Mouse (Mus musculus): Measurements from ENCODE around the gene Popdc3. TPM values are rescaled to one million over a fixed set of nuclear protein-coding genes. Genes with fewer than 3 reads are reported as not detected.

The Popdc3 gene
- polyA plus RNA-seq, 1 experiment = not detected

DNA sequence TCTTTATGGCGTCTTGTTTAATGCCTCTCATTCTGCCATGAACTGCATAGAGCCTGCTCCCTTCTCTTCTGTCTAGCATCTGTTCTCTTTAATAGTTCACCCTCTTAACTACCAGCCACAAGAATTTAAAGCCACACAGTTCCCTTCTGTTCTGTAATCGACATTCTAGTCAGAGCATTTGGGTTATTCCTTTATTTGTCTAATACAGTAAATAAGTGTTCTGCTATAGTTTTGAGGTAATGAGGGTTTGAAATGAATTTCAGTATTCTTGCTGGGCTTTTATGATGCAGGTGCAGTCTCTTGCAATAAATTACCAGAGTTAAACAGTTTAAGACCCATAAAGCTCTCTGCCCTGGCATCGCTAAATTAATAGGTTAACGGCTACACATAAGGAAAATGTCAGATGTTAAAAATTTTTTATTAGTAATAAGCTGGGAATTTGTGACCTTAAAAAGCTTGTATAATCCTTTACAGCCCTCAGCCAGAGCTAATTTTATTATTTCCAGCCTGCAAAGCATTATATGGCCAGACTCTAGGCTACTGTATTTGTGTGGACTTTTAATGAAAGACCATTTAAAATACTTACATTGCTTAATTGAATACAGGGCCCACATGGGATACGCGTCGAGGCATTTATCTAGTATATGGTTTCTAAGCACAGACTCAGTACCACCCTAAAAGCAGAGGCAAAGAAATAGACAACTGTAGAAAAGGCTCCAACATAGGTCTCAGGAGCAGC is 37.3 kb upstream of the Popdc3 start:
- H3K4me1 ChIP-seq (ENCODE audit: control insufficient read depth, insufficient read depth, low read length) = no peaks in the 10 kb centered on the region
- H3K9me3 ChIP-seq (replicated peaks; ENCODE audit: control insufficient read depth, insufficient read depth, low read length, poor library complexity, severe bottlenecking) = no peaks in the 10 kb centered on the region
- TF ChIP-seq POLR2A (IDR thresholded peaks at IDR 0.05; ENCODE audit: insufficient read depth, low read length) = no peak
- no peak for TF ChIP-seq EP300 (IDR thresholded peaks at IDR 0.05; ENCODE audit: insufficient read depth, low read depth, low read length)
- no peak for TF ChIP-seq CTCF (IDR thresholded peaks at IDR 0.05; ENCODE audit: low read depth, low read length)
- H3K4me3 ChIP-seq (ENCODE audit: low read depth, low read length) = no peak overlapping the region
- H3K9ac ChIP-seq (ENCODE audit: low read depth, poor library complexity, severe bottlenecking) = no peak overlapping the region
- no peaks in the 10 kb centered on the region for H3K36me3 ChIP-seq (ENCODE audit: control insufficient read depth, insufficient read depth, low read length, poor library complexity, severe bottlenecking)
- H3K27me3 ChIP-seq (ENCODE audit: control insufficient read depth, insufficient read depth, low read length, poor library complexity, severe bottlenecking) = no peaks in the 10 kb centered on the region
- H3K27ac ChIP-seq (ENCODE audit: insufficient read depth, low read length) = no peak overlapping the region

DNA sequence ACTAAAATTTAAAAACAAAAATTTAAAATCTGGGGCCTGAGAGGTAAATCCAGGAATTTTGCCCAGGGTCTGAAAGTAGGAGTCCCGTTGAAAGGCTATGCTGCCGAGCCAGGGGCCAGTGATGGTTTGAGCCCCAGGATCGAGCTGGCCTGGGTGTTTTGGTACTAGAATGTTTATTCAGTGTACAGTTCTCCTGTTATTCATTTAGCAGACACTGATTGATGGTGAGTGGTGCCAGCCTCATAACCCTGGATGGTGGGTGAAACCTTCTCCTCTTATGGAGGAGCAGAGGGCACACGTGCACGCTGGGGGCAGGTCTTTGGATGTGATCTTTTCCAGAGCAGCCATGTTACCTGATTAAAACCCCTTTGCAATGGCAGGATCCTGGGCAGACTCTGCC is 35.5 kb upstream of the Popdc3 start:
- H3K9ac ChIP-seq (ENCODE audit: low read depth, poor library complexity, severe bottlenecking) = no peak overlapping the region

DNA sequence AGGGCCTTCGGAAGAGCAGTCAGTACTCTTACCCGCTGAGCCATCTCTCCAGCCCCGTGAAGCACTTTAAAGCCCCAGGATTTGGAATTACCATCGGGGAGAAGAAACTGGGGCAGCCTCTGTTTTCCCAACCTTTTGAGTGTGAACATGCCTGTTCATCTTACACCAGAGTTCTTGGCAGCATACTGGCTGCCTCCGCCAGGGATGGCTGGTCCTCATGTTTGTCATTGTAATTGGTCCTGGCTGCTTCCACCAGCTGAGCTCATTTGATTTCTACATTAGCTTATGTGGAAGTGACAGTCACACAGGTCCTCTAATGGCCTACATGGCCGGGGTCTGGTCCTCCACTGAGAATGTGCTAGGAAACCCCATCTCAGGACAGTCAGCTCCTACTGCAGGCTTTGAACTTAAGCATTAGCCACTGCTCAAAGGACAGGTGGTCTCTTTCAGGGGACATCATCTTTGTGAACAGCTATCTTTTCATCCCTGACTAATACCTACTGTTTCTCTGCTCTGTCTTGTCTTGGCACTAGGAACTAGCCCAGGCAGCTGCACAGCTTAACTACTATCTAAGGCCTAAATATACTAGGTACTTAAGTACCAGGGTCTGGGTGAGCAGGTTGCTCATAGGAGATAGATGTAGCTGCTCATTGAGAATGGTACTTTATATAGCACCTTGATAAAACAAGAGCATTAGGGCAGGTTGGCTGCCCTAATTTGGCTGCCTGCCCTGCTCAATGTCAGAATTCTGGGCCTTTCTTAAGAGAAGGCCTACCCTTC is 33.7 kb upstream of the Popdc3 start:
- no peak overlapping the region for H3K4me3 ChIP-seq (ENCODE audit: low read depth, low read length)
- H3K9me3 ChIP-seq (replicated peaks; ENCODE audit: control insufficient read depth, insufficient read depth, low read length, poor library complexity, severe bottlenecking) = no peaks in the 10 kb centered on the region
- no peaks in the 10 kb centered on the region for H3K36me3 ChIP-seq (ENCODE audit: control insufficient read depth, insufficient read depth, low read length, poor library complexity, severe bottlenecking)
- no peaks in the 10 kb centered on the region for H3K4me1 ChIP-seq (ENCODE audit: control insufficient read depth, insufficient read depth, low read length)
- no peak overlapping the region for H3K27ac ChIP-seq (ENCODE audit: insufficient read depth, low read length)
- no peak for TF ChIP-seq CTCF (IDR thresholded peaks at IDR 0.05; ENCODE audit: low read depth, low read length)
- TF ChIP-seq EP300 (IDR thresholded peaks at IDR 0.05; ENCODE audit: insufficient read depth, low read depth, low read length) = no peak
- no peak for TF ChIP-seq POLR2A (IDR thresholded peaks at IDR 0.05; ENCODE audit: insufficient read depth, low read length)
- no peak overlapping the region for H3K9ac ChIP-seq (ENCODE audit: low read depth, poor library complexity, severe bottlenecking)
- no peaks in the 10 kb centered on the region for H3K27me3 ChIP-seq (ENCODE audit: control insufficient read depth, insufficient read depth, low read length, poor library complexity, severe bottlenecking)

More for the DNA sequence above, 35.5 kb upstream of the Popdc3 start:
- Histone ChIP-seq H3K4me1 (ENCODE audit: control insufficient read depth, insufficient read depth, low read length) (no peaks in the 10 kb centered on the region), H3K4me3 (ENCODE audit: low read depth, low read length) (no peak overlapping the region), H3K27me3 (ENCODE audit: control insufficient read depth, insufficient read depth, low read length, poor library complexity, severe bottlenecking) (no peaks in the 10 kb centered on the region), H3K9me3 (replicated peaks; ENCODE audit: control insufficient read depth, insufficient read depth, low read length, poor library complexity, severe bottlenecking) (no peaks in the 10 kb centered on the region), H3K36me3 (ENCODE audit: control insufficient read depth, insufficient read depth, low read length, poor library complexity, severe bottlenecking) (no peaks in the 10 kb centered on the region), H3K27ac (ENCODE audit: insufficient read depth, low read length) (no peak overlapping the region)
- TF ChIP-seq CTCF (IDR thresholded peaks at IDR 0.05; ENCODE audit: low read depth, low read length) = no peak
- TF ChIP-seq POLR2A (IDR thresholded peaks at IDR 0.05; ENCODE audit: insufficient read depth, low read length) = no peak
- TF ChIP-seq EP300 (IDR thresholded peaks at IDR 0.05; ENCODE audit: insufficient read depth, low read depth, low read length) = no peak

DNA sequence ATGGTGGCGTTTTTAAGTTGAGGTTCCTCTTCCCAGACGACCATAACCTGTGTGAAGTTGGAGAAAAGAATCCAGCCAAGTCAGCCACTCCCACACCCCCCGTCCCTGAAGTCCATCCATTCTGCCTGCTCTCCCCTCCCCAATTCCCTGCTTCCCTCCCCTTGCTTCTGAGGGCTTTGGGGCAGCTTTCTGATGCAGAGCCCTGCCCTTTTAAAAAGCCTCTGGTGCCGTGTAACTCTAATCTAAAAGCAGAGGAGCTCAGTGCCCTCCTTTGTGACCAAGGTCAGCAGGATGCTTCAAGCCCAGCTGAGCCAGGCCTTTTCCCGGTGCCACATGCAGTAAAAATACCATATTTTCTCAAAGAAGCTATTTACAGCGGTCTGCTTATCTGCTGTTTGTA is 31.1 kb upstream of the Popdc3 start:
- no peak overlapping the region for H3K9ac ChIP-seq (ENCODE audit: low read depth, poor library complexity, severe bottlenecking)
- H3K4me3 ChIP-seq (ENCODE audit: low read depth, low read length) = no peak overlapping the region
- TF ChIP-seq CTCF (IDR thresholded peaks at IDR 0.05; ENCODE audit: low read depth, low read length) = no peak
- TF ChIP-seq POLR2A (IDR thresholded peaks at IDR 0.05; ENCODE audit: insufficient read depth, low read length) = no peak
- no peak for TF ChIP-seq EP300 (IDR thresholded peaks at IDR 0.05; ENCODE audit: insufficient read depth, low read depth, low read length)
- no peaks in the 10 kb centered on the region for H3K9me3 ChIP-seq (replicated peaks; ENCODE audit: control insufficient read depth, insufficient read depth, low read length, poor library complexity, severe bottlenecking)
- H3K36me3 ChIP-seq (ENCODE audit: control insufficient read depth, insufficient read depth, low read length, poor library complexity, severe bottlenecking) = peaks cover 5% of the 10 kb centered on the region; the same call in 1 of the 2 replicates
- H3K27me3 ChIP-seq (ENCODE audit: control insufficient read depth, insufficient read depth, low read length, poor library complexity, severe bottlenecking) = no peaks in the 10 kb centered on the region
- no peak overlapping the region for H3K27ac ChIP-seq (ENCODE audit: insufficient read depth, low read length)
- H3K4me1 ChIP-seq (ENCODE audit: control insufficient read depth, insufficient read depth, low read length) = no peaks in the 10 kb centered on the region

DNA sequence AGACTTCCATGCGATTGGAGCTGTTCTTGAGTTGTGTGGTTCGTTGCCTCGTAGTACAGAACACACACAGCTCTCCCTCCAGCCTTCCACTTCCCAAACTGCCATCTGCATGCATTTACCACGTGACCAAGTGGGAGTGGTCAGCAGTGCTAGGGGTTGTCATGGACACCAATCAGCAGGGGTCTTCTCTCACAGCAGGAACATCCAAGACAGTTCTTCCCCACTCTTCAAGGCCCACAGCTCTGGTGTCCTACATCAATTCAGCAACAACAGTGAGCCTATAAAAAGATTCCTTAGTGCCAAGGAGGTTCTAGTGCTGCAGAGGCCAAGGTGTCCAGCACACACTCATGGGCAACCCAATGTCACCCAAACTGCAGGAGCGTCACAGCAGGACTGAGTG is 26.8 kb upstream of the Popdc3 start:
- no peak overlapping the region for H3K4me3 ChIP-seq (ENCODE audit: low read depth, low read length)
- H3K9me3 ChIP-seq (replicated peaks; ENCODE audit: control insufficient read depth, insufficient read depth, low read length, poor library complexity, severe bottlenecking) = no peaks in the 10 kb centered on the region; the same call in 1 of the 2 replicates
- TF ChIP-seq POLR2A (IDR thresholded peaks at IDR 0.05; ENCODE audit: insufficient read depth, low read length) (no peak), CTCF (IDR thresholded peaks at IDR 0.05; ENCODE audit: low read depth, low read length) (no peak)
- H3K27me3 ChIP-seq (ENCODE audit: control insufficient read depth, insufficient read depth, low read length, poor library complexity, severe bottlenecking) = no peaks in the 10 kb centered on the region
- no peak overlapping the region for H3K27ac ChIP-seq (ENCODE audit: insufficient read depth, low read length)
- H3K36me3 ChIP-seq (ENCODE audit: control insufficient read depth, insufficient read depth, low read length, poor library complexity, severe bottlenecking) = peaks cover 14% of the 10 kb centered on the region
- no peaks in the 10 kb centered on the region for H3K4me1 ChIP-seq (ENCODE audit: control insufficient read depth, insufficient read depth, low read length)
- H3K9ac ChIP-seq (ENCODE audit: low read depth, poor library complexity, severe bottlenecking) = no peak overlapping the region
